Mouse (Mus musculus) layer of hippocampus, postnatal 10 days (tissue): ENCODE measurements around the gene Dnajc17. TPM values are rescaled to one million over a fixed set of nuclear protein-coding genes. Genes with fewer than 3 reads are reported as not detected.

Experiments used
- DNase-seq, 2 experiments: peaks; one replicate each; pipeline ENCODE4 v3.0.0; 2021; ENCODE audit warnings: low spot score in 2 of 2
- total RNA-seq, 2 experiments: library from RNA; stranded (reverse); gene quantifications; 2 replicates each; pipeline ENCODE4 v1.2.3; 2021

The Dnajc17 gene
- total RNA-seq, 2 experiments from 2014 or later: 19.0 to 22.6 TPM

- no peak for DNase-seq
Measured at GRCm38 (mm10) chr2:119163999-119164398, 44.6 kb downstream of the Dnajc17 start.

- DNase-seq: no peak
Measured at GRCm38 (mm10) chr2:119163135-119163534, 45.5 kb downstream of the Dnajc17 start.

- DNase-seq: no peak
Measured at GRCm38 (mm10) chr2:119161247-119161646, 47.3 kb downstream of the Dnajc17 start.

GRCm38 (mm10) chr2:119157836-119158235 is 50.8 kb downstream of the Dnajc17 start:
- DNase-seq: no peak

GRCm38 (mm10) chr2:119156681-119157572 is 51.7 kb downstream of the Dnajc17 start, which contains the start of gene Rmdn3:
Gene Rmdn3, minus strand, starts transcription at chr2:119157034.
- peak; percentile 97 for DNase-seq

GRCm38 (mm10) chr2:119156081-119156680 is 52.4 kb downstream of the Dnajc17 start:
- DNase-seq: peak in 1 of 2 experiments; percentile 24

- DNase-seq: no peak
Measured at GRCm38 (mm10) chr2:119155388-119155787, 53.2 kb downstream of the Dnajc17 start.

- DNase-seq: no peak
Measured at GRCm38 (mm10) chr2:119154683-119155082, 53.9 kb downstream of the Dnajc17 start.

GRCm38 (mm10) chr2:119152255-119152654 is 56.3 kb downstream of the Dnajc17 start:
- no peak for DNase-seq

GRCm38 (mm10) chr2:119147775-119148174 is 60.8 kb downstream of the Dnajc17 start:
- no peak for DNase-seq

GRCm38 (mm10) chr2:119147160-119147678 is 61.4 kb downstream of the Dnajc17 start:
- DNase-seq: no peak

GRCm38 (mm10) chr2:119146435-119146834 is 62.2 kb downstream of the Dnajc17 start:
- no peak for DNase-seq

- DNase-seq: no peak
Measured at GRCm38 (mm10) chr2:119145199-119145598, 63.4 kb downstream of the Dnajc17 start.

GRCm38 (mm10) chr2:119136346-119136898 is 72.2 kb downstream of the Dnajc17 start:
- no peak for DNase-seq

Other genes starting within 250 kb of the Dnajc17 start
- gene Ccdc32, start 179.4 kb downstream of the Dnajc17 start, total RNA-seq: 10 to 100 TPM; 57.7 to 57.9 TPM
- 1 to 10 TPM; 6.2 to 6.5 TPM for gene Rpusd2, start 174.0 kb downstream of the Dnajc17 start, total RNA-seq
- 1 to 10 TPM; 2.2 to 3.2 TPM for gene Knl1, start 161.7 kb downstream of the Dnajc17 start, total RNA-seq
- 1 to 10 TPM; 3.7 to 4.2 TPM for gene Rad51, start 96.0 kb downstream of the Dnajc17 start, total RNA-seq
- gene Rmdn3, start 51.8 kb downstream of the Dnajc17 start, total RNA-seq: 10 to 100 TPM; 43.0 to 51.9 TPM
- under 1 TPM in 1 of 2 experiments, not detected in 1; 0.62 TPM for gene Gchfr, start 41.0 kb downstream of the Dnajc17 start, total RNA-seq
- under 1 TPM in 1 of 2 experiments, not detected in 1; 0.13 TPM for gene Gm14137, start 34.3 kb downstream of the Dnajc17 start, total RNA-seq
- gene Zfyve19, start 178 bp downstream of the Dnajc17 start, total RNA-seq: 10 to 100 TPM; 38.4 to 46.9 TPM
- not detected for gene Ppp1r14d, start 21.1 kb upstream of the Dnajc17 start, total RNA-seq
- under 1 TPM; 0.27 to 0.59 TPM for gene Spint1, start 28.6 kb upstream of the Dnajc17 start, total RNA-seq
- 10 to 100 TPM; 12.4 to 15.6 TPM for gene Rhov, start 62.5 kb upstream of the Dnajc17 start, total RNA-seq
- gene Vps18, start 79.9 kb upstream of the Dnajc17 start, total RNA-seq: 10 to 100 TPM; 31.7 to 34.3 TPM
- gene Dll4, start 117.0 kb upstream of the Dnajc17 start, total RNA-seq: 1 to 10 TPM; 7.4 to 7.6 TPM
- 1 to 10 TPM; 7.6 to 7.8 TPM for gene Chac1, start 142.4 kb upstream of the Dnajc17 start, total RNA-seq